Mouse (Mus musculus) right cerebral cortex, postnatal 10 days (tissue): Measurements from ENCODE around the gene Hp1bp3.

Source experiments
- DNase-seq, 2 experiments: peaks; one replicate each; pipeline ENCODE4 v3.0.0; 2021; ENCODE audit warnings: low spot score in 2 of 2

Gene Hp1bp3

GRCm38 (mm10) chr4:138222396-138222795 lies 6.3 kb downstream of the Hp1bp3 start:
- no peak for DNase-seq

- DNase-seq, result no peak
These were observed 7.5 kb downstream of the Hp1bp3 start for GRCm38 (mm10) chr4:138223623-138224022.

- peak; percentile 83 to 91 for DNase-seq
These were observed 30.9 kb downstream of the Hp1bp3 start for GRCm38 (mm10) chr4:138246756-138247665.

- peak; percentile 94 to 95 for DNase-seq
These were observed 34.2 kb downstream of the Hp1bp3 start, which contains the start of the genes Sh2d5 and Kif17 for GRCm38 (mm10) chr4:138250088-138250960. Gene Sh2d5, plus strand, starts transcription at chr4:138250403. Gene Kif17, plus strand, starts transcription at chr4:138250435.

DNA sequence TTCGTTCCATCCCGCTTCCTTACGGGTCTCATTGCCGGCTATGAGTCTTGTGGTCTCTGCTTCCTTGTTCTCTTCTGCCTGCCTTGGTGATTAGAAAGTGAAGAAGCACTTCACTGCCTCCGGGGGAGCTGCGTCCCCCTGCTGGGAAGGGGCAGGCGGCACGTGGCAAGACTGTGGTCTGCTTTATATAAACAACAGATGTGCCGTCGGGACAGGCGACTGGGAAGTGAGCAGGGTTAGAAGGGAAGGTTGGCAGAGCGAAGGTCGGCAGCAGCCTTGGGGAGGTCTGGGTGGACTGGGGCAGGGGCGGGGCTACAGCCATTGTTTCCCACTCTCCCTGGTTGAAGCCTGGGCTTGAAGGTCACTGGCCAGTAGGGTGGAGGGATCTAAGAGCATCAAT lies 35.7 kb downstream of the Hp1bp3 start:
- peak in 1 of 2 experiments; percentile 50 for DNase-seq

DNA sequence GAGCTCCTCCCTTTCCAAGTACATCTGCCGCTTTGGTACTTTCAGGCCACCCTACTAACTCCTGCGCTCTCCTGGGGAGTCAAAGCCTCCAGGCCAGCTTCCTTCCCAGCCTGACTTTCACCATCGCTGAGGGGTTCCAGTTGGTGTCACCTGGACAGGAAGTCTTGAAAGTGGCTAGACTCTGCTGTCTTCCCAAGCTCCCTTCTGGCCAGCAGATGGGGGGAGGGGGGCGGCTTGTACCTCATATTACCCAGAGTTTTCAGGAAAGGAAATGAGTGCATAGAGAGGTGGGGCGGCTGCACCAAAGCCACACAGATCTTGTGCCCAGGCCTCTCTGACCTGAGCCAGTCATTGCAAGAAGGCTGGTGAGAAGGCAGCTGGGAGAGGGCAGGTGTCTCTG lies 36.1 kb downstream of the Hp1bp3 start:
- no peak for DNase-seq

DNA sequence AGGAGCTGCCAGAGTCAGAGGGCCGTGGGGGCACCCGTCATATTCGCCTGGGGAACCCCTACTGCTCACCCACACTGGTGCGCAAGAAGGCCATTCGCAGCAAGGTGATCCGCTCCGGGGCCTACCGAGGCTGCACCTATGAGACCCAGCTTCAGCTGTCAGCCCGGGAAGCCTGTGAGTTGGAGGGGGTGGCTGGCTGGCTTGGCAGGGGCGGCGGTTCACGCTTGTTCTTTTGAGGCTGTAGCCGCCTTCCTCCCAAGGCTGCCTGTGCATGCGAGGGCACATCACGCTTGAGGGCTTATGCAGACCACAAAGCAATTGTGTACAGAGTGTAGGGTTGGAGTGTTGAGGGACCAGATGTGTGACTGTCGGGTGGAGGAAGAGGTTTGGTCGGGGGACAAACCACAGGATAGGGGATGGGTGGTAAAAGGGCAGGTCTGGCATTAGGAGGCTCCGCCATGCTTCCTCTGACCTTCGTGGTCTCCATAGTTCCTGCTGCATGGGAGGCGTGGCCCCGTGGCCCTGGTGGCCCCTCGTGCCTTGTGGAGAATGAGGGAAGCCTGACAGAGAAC lies 41.1 kb downstream of the Hp1bp3 start:
- DNase-seq, result no peak

DNA sequence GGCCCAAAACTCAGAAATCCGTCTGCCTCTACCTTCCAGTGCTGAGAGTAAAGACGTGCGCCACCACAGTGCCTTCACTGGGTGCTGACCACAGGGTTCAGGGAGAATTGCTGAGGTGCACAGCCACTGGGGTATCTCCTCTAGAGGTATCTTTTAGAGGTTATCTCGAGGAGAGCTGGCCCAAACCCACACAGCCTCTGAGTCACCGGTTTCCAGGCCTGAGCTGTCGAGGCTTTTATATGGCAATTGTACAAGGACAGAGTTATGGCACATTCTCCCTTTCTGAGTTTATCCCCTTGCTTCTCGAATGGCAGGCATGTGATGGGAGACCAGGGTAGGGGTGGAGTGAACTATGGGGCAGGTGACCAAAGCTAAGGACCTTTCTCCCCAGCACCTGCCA lies 42.6 kb downstream of the Hp1bp3 start:
- DNase-seq, result no peak

GRCm38 (mm10) chr4:138259482-138259881 lies 43.4 kb downstream of the Hp1bp3 start:
- no peak for DNase-seq

GRCm38 (mm10) chr4:138261843-138262681 lies 46.0 kb downstream of the Hp1bp3 start:
- peak; percentile 94 for DNase-seq

GRCm38 (mm10) chr4:138267869-138268268 lies 51.8 kb downstream of the Hp1bp3 start:
- DNase-seq, result no peak

DNA sequence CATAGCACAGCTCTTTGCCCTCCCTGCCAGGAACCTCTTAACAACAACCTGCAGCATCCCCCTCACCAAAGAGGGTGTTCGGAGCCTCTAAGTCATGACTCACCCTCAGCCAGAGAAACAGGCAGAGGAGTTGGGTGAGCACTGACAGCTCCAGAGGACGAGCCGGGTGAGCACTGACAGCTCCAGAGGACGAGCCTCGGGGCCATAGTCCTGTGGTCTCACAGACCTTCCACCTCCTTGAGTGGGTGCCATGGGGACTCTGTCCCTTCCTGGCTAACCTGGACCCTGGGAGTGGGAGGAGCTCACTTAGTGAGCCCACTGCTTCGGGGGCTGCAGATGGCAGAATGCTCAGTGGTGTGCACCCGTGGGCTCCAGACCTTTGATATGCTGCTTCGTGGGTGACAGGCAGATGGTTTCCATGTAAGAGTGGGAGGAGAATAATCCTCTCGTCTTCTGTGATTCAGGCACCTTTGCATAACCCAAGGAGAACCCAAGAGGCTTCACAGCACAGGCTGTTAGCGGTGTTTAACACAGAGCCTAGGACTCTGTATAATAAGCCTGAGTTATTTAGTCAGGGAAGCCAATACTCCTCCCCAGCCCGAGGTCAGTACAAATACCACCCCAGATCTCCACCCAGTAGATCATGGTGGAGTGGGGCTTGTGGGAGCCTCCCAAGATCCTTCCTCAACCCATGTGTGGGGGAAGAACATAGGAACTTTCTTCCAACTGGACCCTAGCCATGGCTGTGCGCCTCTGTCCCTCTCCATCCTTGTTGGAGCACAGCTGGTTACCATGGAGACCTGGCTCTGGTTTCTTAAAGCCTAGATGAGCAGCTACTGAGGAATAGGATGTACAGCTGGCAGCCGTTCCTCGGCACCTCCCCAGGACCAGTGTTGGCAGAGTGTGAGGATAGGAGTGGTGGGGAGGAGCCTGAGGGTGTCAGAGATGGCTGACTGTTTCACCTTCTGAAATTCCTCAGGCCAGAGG lies 56.2 kb downstream of the Hp1bp3 start:
- DNase-seq, result peak; percentile 69 to 83

GRCm38 (mm10) chr4:138278346-138278745 lies 62.2 kb downstream of the Hp1bp3 start:
- DNase-seq, result no peak

GRCm38 (mm10) chr4:138282834-138283233 lies 66.7 kb downstream of the Hp1bp3 start:
- DNase-seq, result peak; percentile 69 to 71

GRCm38 (mm10) chr4:138286411-138286810 lies 70.3 kb downstream of the Hp1bp3 start:
- DNase-seq, result no peak

- DNase-seq, result no peak
These were observed 72.6 kb downstream of the Hp1bp3 start for GRCm38 (mm10) chr4:138288691-138289090.

GRCm38 (mm10) chr4:138292028-138292427 lies 75.9 kb downstream of the Hp1bp3 start:
- no peak for DNase-seq

- peak; percentile 65 to 74 for DNase-seq
These were observed 77.3 kb downstream of the Hp1bp3 start for GRCm38 (mm10) chr4:138293261-138293948.

GRCm38 (mm10) chr4:138293949-138294550 lies 78.0 kb downstream of the Hp1bp3 start:
- DNase-seq, result no peak
